Mouse (Mus musculus): Measurements from ENCODE around the gene Gng2. TPM values are rescaled to one million over a fixed set of nuclear protein-coding genes. Genes with fewer than 3 reads are reported as not detected.

The Gng2 gene
- 72.8 TPM for polyA plus RNA-seq (2017; shearing (Covaris generic))

DNA sequence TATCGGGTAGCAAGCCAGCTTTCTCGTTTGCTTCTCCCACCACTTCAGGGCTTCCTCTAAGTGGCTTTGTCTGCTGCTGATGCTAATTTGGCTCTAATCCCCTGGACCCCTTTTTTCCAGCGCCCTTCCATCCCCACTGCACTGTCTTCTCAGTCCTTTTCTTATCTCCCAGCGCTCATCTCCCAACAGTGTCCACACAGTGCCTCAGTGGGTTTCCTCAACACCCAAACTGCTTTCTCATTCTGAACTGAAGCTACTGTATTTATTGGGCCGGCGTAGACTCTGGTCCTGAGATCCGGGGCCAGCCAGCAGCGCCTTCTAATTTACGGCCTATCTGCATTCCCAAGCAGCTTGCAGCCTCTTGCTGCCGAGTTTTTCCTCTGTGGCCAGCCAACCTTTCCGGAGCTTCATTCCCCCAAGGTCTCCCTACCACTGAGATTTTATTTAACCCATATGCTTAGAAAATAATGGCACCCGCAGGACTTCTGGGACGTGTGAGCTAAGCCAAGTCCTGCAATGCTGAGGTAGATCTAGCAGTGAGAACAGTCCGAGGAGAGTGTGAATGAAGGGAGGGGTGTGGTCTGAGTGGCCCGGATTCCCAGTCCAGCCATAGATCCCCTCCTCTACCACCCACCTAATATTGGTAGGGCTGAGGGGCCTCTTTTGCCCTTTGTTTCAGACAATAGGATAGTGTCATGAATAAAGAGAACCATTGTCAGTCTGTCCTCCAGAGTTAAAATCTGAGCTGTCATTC, at the start of gene Gng2:
Gene Gng2 (minus strand): TSS at position 357 of the 754 bp plus-strand sequence.

DNA sequence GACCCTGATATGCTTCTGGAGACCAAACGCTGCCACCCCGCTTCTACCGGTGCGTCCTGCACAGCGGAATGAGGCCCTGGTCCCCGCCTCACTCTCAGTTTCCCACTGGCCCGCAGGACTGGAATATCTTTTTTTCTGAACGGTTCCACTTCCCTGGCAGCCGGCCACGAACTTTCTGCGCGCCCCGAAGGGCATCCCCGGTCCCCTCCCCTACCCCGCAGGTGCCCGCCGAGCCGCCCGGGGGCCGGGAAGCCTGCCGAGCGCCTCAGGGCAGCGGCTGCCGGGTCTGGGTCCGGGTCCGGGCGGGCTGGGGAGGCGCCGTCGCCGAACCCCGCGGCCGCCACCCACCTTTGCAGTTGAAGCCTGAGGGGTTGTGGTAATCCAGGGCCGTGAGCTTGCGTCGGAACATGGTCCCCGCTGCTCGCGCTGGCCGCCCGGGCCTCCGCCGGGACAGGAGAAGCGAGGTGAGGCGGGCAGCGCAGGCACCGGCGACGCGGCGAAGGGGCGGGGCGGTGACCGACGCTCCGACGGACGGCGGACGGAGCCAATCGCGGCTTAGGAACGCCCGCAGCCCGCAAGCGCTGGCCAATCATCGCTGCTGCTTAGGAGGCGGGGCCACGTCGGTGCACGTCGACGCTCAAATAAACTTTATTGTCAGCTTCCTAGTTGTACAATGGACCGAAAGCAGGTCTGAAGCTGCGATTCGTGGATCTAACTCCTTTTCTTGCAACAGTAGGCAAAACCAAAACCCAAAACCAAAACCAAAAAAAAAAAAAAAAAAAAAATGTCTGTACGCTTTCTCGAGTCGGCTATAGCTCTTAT, 153.9 kb downstream of the Gng2 start, which contains the start of gene Rtraf:
Gene Rtraf (minus strand): TSS at position 504 of the 822 bp plus-strand sequence.

Other genes starting within 250 kb of the Gng2 start
- gene Nid2, start 226.4 kb downstream of the Gng2 start, polyA plus RNA-seq (2017; shearing (Covaris generic)), result 0.94 TPM
- 84.0 TPM for gene Rtraf, start 153.8 kb downstream of the Gng2 start, polyA plus RNA-seq (2017; shearing (Covaris generic))
- 16.8 TPM for gene Saysd1, start 160.9 kb upstream of the Gng2 start, polyA plus RNA-seq (2017; shearing (Covaris generic))
- 11.1 TPM for gene Kcnk5, start 204.2 kb upstream of the Gng2 start, polyA plus RNA-seq (2017; shearing (Covaris generic))

Measured in effector memory CD4-positive, alpha-beta T cell, adult 5 months (primary cell).